Comparison of ENCODE assay signal across 34 mouse cellular contexts in the genomic region with DNA sequence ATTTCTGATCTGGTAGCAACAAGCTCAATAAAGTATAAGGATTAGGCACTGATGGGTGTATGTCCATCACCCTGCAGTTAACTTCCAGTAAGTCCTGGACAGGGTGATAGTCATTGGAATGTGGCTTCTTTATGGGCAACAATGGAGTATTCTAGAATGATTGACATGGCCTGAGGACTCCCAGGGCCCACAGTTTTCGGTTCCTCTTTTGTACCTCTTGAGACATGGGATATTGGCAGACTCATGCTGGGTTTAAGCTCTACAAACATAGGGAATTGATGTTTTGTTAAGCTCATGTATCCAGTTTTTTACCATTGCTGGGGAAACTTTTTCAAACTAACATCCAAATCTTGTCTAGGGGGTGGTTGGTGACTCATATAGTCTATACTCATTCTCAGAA. TPM values are rescaled to one million over a fixed set of nuclear protein-coding genes. Genes with fewer than 3 reads are reported as not detected.
DNase-seq lines count a peak whose midpoint lies in the region; ATAC-seq and TF ChIP-seq lines count a peak whose summit lies in the region.
"Had no signal": no experiment of that assay in that cellular context is flagged by ENCODE, and none has a peak within 500 bp of the region (broad histone marks: within the 10 kb centered on the region; RNA-seq: fewer than 3 reads in every experiment).

No protein-coding gene starts in this region.

- H3K27me3 ChIP-seq in testis, adult 2 months (ENCODE audit: control insufficient read depth, insufficient read depth, low read length): no peaks in the 10 kb centered on the region
- H3K27me3 ChIP-seq: forebrain, embryonic 13.5 days; heart, embryonic 12.5 days; heart, embryonic 15.5 days; hindbrain, embryonic 13.5 days had no signal

- TF ChIP-seq CTCF in testis, adult 2 months (IDR thresholded peaks at IDR 0.05; ENCODE audit: control insufficient read depth, insufficient read depth, insufficient replicate concordance, low read depth, low read length): no peak
- no peak for TF ChIP-seq CTCF in bone marrow macrophage, adult 2 months (IDR thresholded peaks at IDR 0.05; ENCODE audit: low read depth, low read length)

- no peak for DNase-seq in testis, postnatal 10 days (ENCODE audit: low spot score)
- no peak for DNase-seq in gastrocnemius, adult 18-20 months (ENCODE audit: low spot score)
- DNase-seq in kidney, adult 11 months: no peak
- no peak for DNase-seq in kidney, adult 8-10 months
- DNase-seq: adrenal gland, adult 2 months; adrenal gland, postnatal 14 days; cerebellum, adult 11-12 months; cerebellum, adult 8-10 months; cerebellum, postnatal 10 days; cerebellum, postnatal 36 days; gastrocnemius, adult 2 months; gastrocnemius, postnatal 14 days; heart, adult 18-20 months; heart, postnatal 10 days; heart, postnatal 36 days had no signal

- H3K27ac ChIP-seq in testis, adult 2 months (ENCODE audit: control insufficient read depth, insufficient read depth, low read depth, low read length): no peak overlapping the region
- H3K27ac ChIP-seq in bone marrow macrophage, adult 2 months (ENCODE audit: insufficient read depth, low read depth, low read length): peak overlapping the region; percentile 21; the same call in 1 of the 2 replicates
- H3K27ac ChIP-seq: forebrain, embryonic 10.5 days; forebrain, embryonic 13.5 days; gastrocnemius, adult 2 months; heart, embryonic 15.5 days; hindbrain, embryonic 10.5 days; hindbrain, embryonic 13.5 days had no signal

- ATAC-seq in megakaryocyte, adult 5-6 weeks (ENCODE audit: poor library complexity, severe bottlenecking): peak; percentile 80
- ATAC-seq: CD4-positive, CD25-positive, alpha-beta regulatory T cell, adult 4 months; forebrain, embryonic 13.5 days; forebrain, embryonic 16.5 days; hindbrain, embryonic 16.5 days; Patski had no signal

- H3K4me1 ChIP-seq in testis, adult 2 months (ENCODE audit: control insufficient read depth, insufficient read depth, low read length): no peaks in the 10 kb centered on the region
- peaks cover 18% of the 10 kb centered on the region for H3K4me1 ChIP-seq in bone marrow macrophage, adult 2 months (ENCODE audit: control insufficient read depth, insufficient read depth, low read length)
- H3K4me1 ChIP-seq: forebrain, embryonic 10.5 days; forebrain, embryonic 13.5 days; heart, embryonic 12.5 days; heart, embryonic 15.5 days; hindbrain, embryonic 10.5 days; hindbrain, embryonic 13.5 days had no signal

- TF ChIP-seq POLR2A in testis, adult 2 months (IDR thresholded peaks at IDR 0.05; ENCODE audit: control insufficient read depth, low read depth, low read length): no peak
- TF ChIP-seq POLR2A in bone marrow macrophage, adult 2 months (IDR thresholded peaks at IDR 0.05; ENCODE audit: borderline replicate concordance, low read depth, low read length): no peak

- no peaks in the 10 kb centered on the region for H3K36me3 ChIP-seq in testis, adult 2 months (ENCODE audit: control insufficient read depth, insufficient read depth, low read length)
- H3K36me3 ChIP-seq: forebrain, embryonic 10.5 days; heart, embryonic 12.5 days; heart, embryonic 15.5 days; hindbrain, embryonic 10.5 days; hindbrain, embryonic 13.5 days had no signal

- peak overlapping the region; percentile 40; the same call in 1 of the 2 replicates for H3K4me3 ChIP-seq in testis, adult 2 months (ENCODE audit: control insufficient read depth, low read depth, low read length)
- H3K4me3 ChIP-seq in bone marrow macrophage, adult 2 months (ENCODE audit: insufficient read depth, low read length): no peak overlapping the region
- H3K4me3 ChIP-seq: forebrain, embryonic 10.5 days; forebrain, embryonic 13.5 days; gastrocnemius, adult 2 months; heart, embryonic 12.5 days; heart, embryonic 15.5 days; hindbrain, embryonic 10.5 days; hindbrain, embryonic 13.5 days had no signal

RNA-seq across cellular contexts. Expression of a gene that starts 3.9 kb away (rescaled TPM):
- 1.9 and 2.2 TPM in 2 replicates for polyA plus RNA-seq in testis, adult 2 months (2012; rRNA removed)
- 0.48 TPM in 1 of 2 replicates, not detected in the other for polyA plus RNA-seq in bone marrow macrophage, adult 2 months (2012; ENCODE audit: insufficient read depth, insufficient read length, missing spikeins)
- total RNA-seq in megakaryocyte, adult 5-6 weeks (2015): not detected in 2 replicates
- total RNA-seq in megakaryocyte, adult 5-6 weeks (2017): 1.1 TPM in 1 of 2 replicates, not detected in the other
- not detected for total RNA-seq in gastrocnemius, adult 18-20 months (2021)
- total RNA-seq: adrenal gland, adult 2 months; adrenal gland, postnatal 14 days; adrenal gland, postnatal 4 days; gastrocnemius, adult 2 months; gastrocnemius, postnatal 14 days; gastrocnemius, postnatal 4 days; heart, adult 18-20 months; heart, postnatal 10 days; heart, postnatal 36 days had no signal
- polyA plus RNA-seq: adrenal gland, adult 2 months; brain, embryonic 14.5 days; C2C12; CD4-positive, CD25-positive, alpha-beta regulatory T cell, adult 4 months; embryonic facial prominence, embryonic 11.5 days; embryonic facial prominence, embryonic 14.5 days; forebrain, embryonic 10.5 days; forebrain, embryonic 13.5 days; forebrain, embryonic 16.5 days; heart, embryonic 12.5 days; heart, embryonic 15.5 days; hindbrain, embryonic 10.5 days; hindbrain, embryonic 13.5 days; hindbrain, embryonic 16.5 days had no signal

RNA-seq across cellular contexts. Expression of a gene that starts 41.4 kb away (rescaled TPM):
- 0.72 and 1.0 TPM in 2 replicates for polyA plus RNA-seq in testis, adult 2 months (2012; rRNA removed)
- not detected in 2 replicates for polyA plus RNA-seq in bone marrow macrophage, adult 2 months (2012; ENCODE audit: insufficient read depth, insufficient read length, missing spikeins)
- not detected in 2 replicates for total RNA-seq in megakaryocyte, adult 5-6 weeks (2015)
- total RNA-seq in megakaryocyte, adult 5-6 weeks (2017): not detected in 2 replicates
- total RNA-seq in gastrocnemius, adult 18-20 months (2021): not detected
- total RNA-seq: adrenal gland, adult 2 months; adrenal gland, postnatal 14 days; adrenal gland, postnatal 4 days; gastrocnemius, adult 2 months; gastrocnemius, postnatal 14 days; gastrocnemius, postnatal 4 days; heart, adult 18-20 months; heart, postnatal 10 days; heart, postnatal 36 days had no signal
- polyA plus RNA-seq: adrenal gland, adult 2 months; CD4-positive, CD25-positive, alpha-beta regulatory T cell, adult 4 months; embryonic facial prominence, embryonic 11.5 days; embryonic facial prominence, embryonic 14.5 days; forebrain, embryonic 10.5 days; forebrain, embryonic 13.5 days; forebrain, embryonic 16.5 days; heart, embryonic 12.5 days; heart, embryonic 15.5 days; hindbrain, embryonic 10.5 days; hindbrain, embryonic 13.5 days; hindbrain, embryonic 16.5 days; Patski had no signal
